Mouse (Mus musculus): Measurements from ENCODE around the gene Dnmt3a. TPM values are rescaled to one million over a fixed set of nuclear protein-coding genes. Genes with fewer than 3 reads are reported as not detected.

The Dnmt3a gene
- polyA plus RNA-seq, 1 experiment from 2014 or later = 126 TPM

DNA sequence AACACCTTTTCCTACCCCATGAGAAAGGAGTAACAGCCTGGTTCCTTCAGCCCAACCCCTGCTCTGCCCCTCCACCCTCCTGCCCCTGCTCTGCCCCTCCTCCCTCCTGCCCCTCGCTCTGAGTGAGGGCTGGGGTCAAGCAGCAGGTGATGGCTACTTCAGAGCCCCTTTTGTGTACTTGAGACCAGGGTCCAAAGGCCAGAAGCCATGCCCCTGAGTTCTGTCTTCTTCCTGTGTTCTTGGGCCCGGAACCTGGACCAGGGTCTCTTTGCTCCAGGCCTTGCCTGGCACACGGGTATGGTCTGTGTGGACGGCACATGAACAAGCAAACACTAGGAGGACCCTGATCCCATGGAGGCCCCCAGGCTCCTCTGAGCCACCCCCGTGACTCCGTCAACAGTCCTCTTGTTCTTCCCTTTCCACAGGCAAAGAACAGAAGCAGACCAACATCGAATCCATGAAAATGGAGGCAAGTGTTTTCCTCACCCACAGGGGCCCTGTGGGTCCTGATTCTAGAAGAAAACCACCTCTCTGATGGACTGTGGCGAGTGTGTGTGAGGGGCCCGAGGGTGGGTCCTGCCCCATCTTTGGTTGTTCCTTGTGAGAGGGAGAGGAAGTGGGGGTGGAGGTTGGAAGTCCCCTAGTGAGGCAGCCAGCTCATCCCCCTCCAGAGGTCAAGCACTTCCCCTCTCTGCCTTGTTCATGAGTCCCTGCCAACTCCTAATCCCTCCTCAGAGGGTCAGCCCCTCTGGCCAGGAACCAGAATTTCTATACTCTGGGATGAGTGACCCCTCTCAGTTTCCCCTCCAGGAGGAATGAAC is 66.8 kb downstream of the Dnmt3a start:
- Histone ChIP-seq H3K4me2 (no peak overlapping the region), H3K9me3 (no peaks in the 10 kb centered on the region), H3K9ac (no peak overlapping the region), H3K4me1 (replicated peaks) (peaks cover 23% of the 10 kb centered on the region), H3K27me3 (no peaks in the 10 kb centered on the region), H3K36me3 (peaks cover 52% of the 10 kb centered on the region), H3K4me3 (no peak overlapping the region), H3K27ac (0 out of 2 replicates have a peak overlapping the region, but pooled peaks have one; percentile 67)
- 76% methylated on average over 9 of the region's 9 CpGs for WGBS
- ATAC-seq (ENCODE audit: low FRiP score) = no peak

GRCm38 (mm10) chr12:3875474-3875873 is 69.7 kb downstream of the Dnmt3a start:
- no peaks in the 10 kb centered on the region for H3K27me3 ChIP-seq
- H3K4me3 ChIP-seq = no peak overlapping the region
- no peaks in the 10 kb centered on the region for H3K9me3 ChIP-seq
- H3K9ac ChIP-seq = no peak overlapping the region
- no peak overlapping the region for H3K27ac ChIP-seq
- H3K4me2 ChIP-seq = no peak overlapping the region
- H3K36me3 ChIP-seq = peaks cover 58% of the 10 kb centered on the region
- no peak for ATAC-seq (ENCODE audit: low FRiP score)
- peaks cover 21% of the 10 kb centered on the region for H3K4me1 ChIP-seq (replicated peaks)

DNA sequence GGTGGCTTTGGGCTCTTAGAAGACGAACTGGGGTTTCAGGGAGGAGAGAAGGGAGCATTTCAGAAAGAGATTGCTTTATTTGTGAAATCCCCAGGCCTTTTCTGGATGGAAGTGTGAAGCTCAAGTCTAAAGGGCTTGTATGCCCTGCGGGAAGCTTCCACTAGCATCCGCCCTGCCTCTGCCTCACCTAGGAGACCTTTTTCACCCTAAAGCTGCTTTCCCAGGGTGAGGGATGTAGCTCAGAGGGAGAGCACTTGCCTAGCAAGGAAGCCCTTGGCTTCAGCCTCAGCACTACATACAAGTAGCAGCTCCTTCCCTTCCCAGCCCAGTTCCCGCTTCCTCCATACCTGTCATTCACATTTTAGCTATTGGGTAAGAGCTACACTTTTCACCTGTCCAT is 71.6 kb downstream of the Dnmt3a start:
- Histone ChIP-seq H3K4me1 (replicated peaks) (peaks cover 2% of the 10 kb centered on the region; the same call in 1 of the 2 replicates), H3K4me3 (no peak overlapping the region), H3K27me3 (no peaks in the 10 kb centered on the region), H3K4me2 (no peak overlapping the region), H3K27ac (no peak overlapping the region), H3K36me3 (peaks cover 69% of the 10 kb centered on the region), H3K9ac (no peak overlapping the region), H3K9me3 (no peaks in the 10 kb centered on the region)
- 87% methylated on average over 4 of the region's 4 CpGs for WGBS
- ATAC-seq (ENCODE audit: low FRiP score) = no peak

DNA sequence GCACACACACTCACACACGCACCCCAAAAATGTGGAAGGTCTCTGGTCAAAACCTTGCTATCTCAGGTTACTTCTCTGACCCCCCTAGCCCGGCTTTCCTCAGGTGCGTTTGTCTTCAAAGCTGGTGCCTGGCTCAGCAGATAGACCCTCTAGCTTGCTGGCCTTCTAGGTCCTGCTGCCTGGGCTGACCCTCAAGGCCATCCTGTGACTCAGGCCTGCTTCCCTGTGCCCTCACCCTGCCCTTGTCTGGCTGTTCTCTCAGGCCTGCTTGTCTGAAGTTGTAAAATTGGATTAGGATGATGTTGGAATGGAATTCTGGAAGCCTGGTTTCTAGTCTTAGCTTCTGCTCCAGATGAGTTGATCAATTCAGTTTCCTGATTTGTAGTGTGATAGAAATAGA is 75.7 kb downstream of the Dnmt3a start:
- Histone ChIP-seq H3K4me2 (no peak overlapping the region), H3K36me3 (peaks cover 48% of the 10 kb centered on the region), H3K27ac (no peak overlapping the region), H3K9ac (no peak overlapping the region), H3K27me3 (no peaks in the 10 kb centered on the region), H3K4me1 (replicated peaks) (peaks cover 30% of the 10 kb centered on the region), H3K9me3 (no peaks in the 10 kb centered on the region), H3K4me3 (no peak overlapping the region)
- no peak for ATAC-seq (ENCODE audit: low FRiP score)
- WGBS = 97% methylated on average over 3 of the region's 3 CpGs

DNA sequence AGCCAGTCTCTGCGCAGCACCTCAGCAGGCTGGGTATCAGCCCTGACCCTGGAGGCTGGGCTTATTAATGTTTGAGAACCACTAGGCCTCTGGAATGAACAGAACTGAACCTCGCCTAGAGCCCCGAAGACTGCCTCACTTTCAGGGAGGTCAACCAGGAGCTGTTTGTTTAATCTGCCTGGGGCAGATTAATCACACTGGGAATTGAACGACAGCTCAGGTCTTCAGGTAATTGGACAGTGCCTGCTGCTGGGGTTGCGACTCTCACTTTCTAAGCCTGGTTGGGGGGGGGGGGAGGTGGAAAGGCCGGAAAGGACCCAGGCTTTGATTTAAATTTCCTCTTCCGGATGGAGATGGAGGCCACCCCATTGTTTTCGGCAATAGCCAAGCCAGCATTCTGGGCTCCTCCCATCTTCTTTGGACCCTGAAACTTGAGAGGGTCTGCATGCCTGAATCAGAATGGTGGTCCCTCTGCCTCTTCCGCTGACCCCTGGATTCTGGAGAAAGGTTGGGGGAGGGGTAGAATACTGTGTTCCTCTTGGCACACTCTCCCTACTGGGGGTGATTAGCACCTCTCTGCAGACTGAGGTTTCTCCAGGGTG is 79.2 kb downstream of the Dnmt3a start:
- H3K9ac ChIP-seq = no peak overlapping the region
- H3K4me2 ChIP-seq = no peak overlapping the region
- 17% methylated on average over 9 of the region's 9 CpGs for WGBS
- H3K27me3 ChIP-seq = 0 out of 2 replicates have a peak, but pooled peaks cover 3% of the 10 kb centered on the region
- peaks cover 18% of the 10 kb centered on the region for H3K36me3 ChIP-seq
- peak overlapping the region; percentile 13 for H3K27ac ChIP-seq
- no peak for ATAC-seq (ENCODE audit: low FRiP score)
- no peaks in the 10 kb centered on the region for H3K9me3 ChIP-seq
- peaks cover 63% of the 10 kb centered on the region for H3K4me1 ChIP-seq (replicated peaks)
- H3K4me3 ChIP-seq = no peak overlapping the region

- Histone ChIP-seq H3K9me3 (no peaks in the 10 kb centered on the region), H3K27ac (peak overlapping the region; percentile 93), H3K4me2 (no peak overlapping the region), H3K27me3 (0 out of 2 replicates have a peak, but pooled peaks cover 3% of the 10 kb centered on the region), H3K36me3 (peaks cover 6% of the 10 kb centered on the region), H3K4me3 (no peak overlapping the region), H3K9ac (no peak overlapping the region), H3K4me1 (replicated peaks) (peaks cover 73% of the 10 kb centered on the region)
- ATAC-seq (ENCODE audit: low FRiP score) = no peak
- 46% methylated on average over 2 of the region's 2 CpGs for WGBS
These were observed 80.8 kb downstream of the Dnmt3a start for GRCm38 (mm10) chr12:3886601-3887000.

DNA sequence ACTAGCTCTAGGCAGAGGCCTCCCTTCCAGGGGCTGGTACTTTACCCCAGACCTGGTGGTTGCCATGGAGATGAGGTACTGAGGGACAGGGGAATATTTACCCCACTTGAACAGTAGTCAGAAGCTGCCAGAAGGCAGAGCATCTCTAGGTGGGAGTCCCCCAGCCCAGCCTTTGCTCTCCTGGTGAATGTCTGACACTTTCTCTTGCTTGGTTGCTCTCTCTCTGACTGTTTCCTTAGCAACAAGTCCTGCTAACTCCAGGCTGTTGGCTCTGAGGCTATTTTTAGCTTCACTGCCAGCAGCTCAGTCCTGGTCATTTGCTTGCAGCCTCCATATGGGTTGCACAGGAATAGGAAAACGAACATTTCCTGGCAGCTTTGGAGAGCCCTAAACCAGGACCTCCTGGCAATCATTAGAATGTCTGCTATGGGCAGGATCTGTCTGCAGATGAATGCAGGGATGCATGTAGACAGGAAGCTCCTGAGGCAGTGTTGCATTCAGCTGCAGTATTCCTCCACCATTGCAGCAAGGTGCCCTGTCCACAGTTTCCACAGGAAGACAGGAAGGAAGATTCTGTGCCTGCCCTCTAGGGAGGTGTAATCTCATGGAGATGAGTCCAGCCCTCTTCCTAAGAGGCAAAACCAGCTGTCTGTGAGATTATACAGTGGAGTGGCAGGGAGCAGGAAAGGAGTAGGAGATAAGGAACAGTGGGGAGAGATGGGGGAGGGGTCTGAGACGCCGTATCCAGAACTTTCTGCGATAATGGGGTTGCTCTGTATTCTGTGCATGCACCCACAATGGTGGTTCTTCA is 81.9 kb downstream of the Dnmt3a start:
- Histone ChIP-seq H3K36me3 (peaks cover 3% of the 10 kb centered on the region), H3K9ac (peak overlapping the region; percentile 31; the same call in 1 of the 2 replicates), H3K9me3 (no peaks in the 10 kb centered on the region), H3K4me1 (replicated peaks) (peaks cover 84% of the 10 kb centered on the region), H3K4me3 (no peak overlapping the region), H3K27ac (peak overlapping the region; percentile 93), H3K27me3 (0 out of 2 replicates have a peak, but pooled peaks cover 3% of the 10 kb centered on the region), H3K4me2 (peak overlapping the region; percentile 31; the same call in 1 of the 2 replicates)
- WGBS = 39% methylated on average over 4 of the region's 4 CpGs
- peak; percentile 58 for ATAC-seq (ENCODE audit: low FRiP score)

- ATAC-seq (ENCODE audit: low FRiP score) = no peak
- H3K9ac ChIP-seq = no peak overlapping the region
- no peak overlapping the region for H3K27ac ChIP-seq
- 0 out of 2 replicates have a peak, but pooled peaks cover 3% of the 10 kb centered on the region for H3K27me3 ChIP-seq
- WGBS = 35% methylated on average over 7 of the region's 7 CpGs
- H3K4me3 ChIP-seq = no peak overlapping the region
- no peak overlapping the region for H3K4me2 ChIP-seq
- no peaks in the 10 kb centered on the region for H3K9me3 ChIP-seq
- peaks cover 90% of the 10 kb centered on the region for H3K4me1 ChIP-seq (replicated peaks)
- peaks cover 6% of the 10 kb centered on the region; the same call in 1 of the 2 replicates for H3K36me3 ChIP-seq
These were observed 84.2 kb downstream of the Dnmt3a start for GRCm38 (mm10) chr12:3889875-3890635.

DNA sequence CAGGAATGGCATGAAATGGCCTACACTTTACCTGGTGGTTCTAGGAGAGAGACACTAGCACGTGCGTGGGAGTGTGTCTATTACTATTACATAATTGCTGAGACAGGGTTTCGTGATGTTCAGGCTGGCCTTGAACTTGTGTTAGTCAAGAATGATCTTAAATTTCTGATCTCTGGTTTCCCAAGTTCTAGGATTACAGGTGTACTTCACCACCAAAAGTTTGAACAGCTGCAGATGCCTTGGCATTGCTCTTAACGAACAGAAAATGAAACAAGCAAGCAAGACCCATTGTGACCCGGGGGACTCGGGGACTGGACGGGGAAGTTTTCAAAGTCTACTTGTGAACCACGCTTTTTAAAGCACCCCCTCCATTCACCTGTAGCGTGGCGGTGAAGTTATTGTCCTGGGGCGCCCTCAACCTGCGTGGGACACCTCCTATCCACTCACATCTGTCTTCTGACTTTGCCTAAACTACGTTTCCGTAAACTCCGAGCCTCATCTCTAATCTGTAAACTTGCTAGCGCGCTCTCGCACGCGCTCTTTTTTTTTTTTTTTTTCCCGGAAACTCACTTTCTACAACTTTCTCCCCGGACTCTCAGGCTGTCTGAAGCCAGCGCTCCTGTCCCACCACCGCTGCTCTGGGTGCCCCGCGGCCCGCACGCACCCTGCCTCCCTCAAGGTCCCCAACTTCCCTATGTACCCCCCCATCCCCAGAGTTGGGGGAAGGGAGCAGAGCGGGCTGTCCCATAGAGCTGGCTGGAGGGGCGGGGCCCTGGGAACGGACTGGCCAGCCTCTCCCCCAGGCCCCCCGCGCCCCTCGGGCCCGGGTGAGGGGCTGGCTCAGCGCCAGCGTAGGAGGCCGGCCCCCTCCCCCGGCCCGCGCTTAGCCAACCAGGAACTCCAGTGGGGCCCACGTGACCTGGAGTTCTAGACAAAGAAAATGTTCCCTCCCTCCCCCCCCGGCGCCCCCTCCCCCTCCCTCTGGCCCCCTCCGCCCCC is 85.2 kb downstream of the Dnmt3a start:
- peaks cover 14% of the 10 kb centered on the region for H3K36me3 ChIP-seq
- peak; percentile 44 for ATAC-seq (ENCODE audit: low FRiP score)
- 0 out of 2 replicates have a peak, but pooled peaks cover 3% of the 10 kb centered on the region for H3K27me3 ChIP-seq
- WGBS = 3% methylated on average over 41 of the region's 45 CpGs
- H3K4me3 ChIP-seq = peak overlapping the region; percentile 51
- H3K9ac ChIP-seq = peak overlapping the region; percentile 80
- peak overlapping the region; percentile 89 for H3K27ac ChIP-seq
- H3K4me1 ChIP-seq (replicated peaks) = peaks cover 87% of the 10 kb centered on the region
- H3K9me3 ChIP-seq = no peaks in the 10 kb centered on the region
- peak overlapping the region; percentile 69 for H3K4me2 ChIP-seq

GRCm38 (mm10) chr12:3891779-3892239 is 86.0 kb downstream of the Dnmt3a start:
- Histone ChIP-seq H3K27ac (peak overlapping the region; percentile 89), H3K9ac (peak overlapping the region; percentile 80), H3K4me1 (replicated peaks) (peaks cover 79% of the 10 kb centered on the region), H3K9me3 (no peaks in the 10 kb centered on the region), H3K36me3 (peaks cover 22% of the 10 kb centered on the region), H3K4me3 (peak overlapping the region; percentile 51), H3K4me2 (peak overlapping the region; percentile 69), H3K27me3 (0 out of 2 replicates have a peak, but pooled peaks cover 3% of the 10 kb centered on the region)
- peak; percentile 47 for ATAC-seq (ENCODE audit: low FRiP score)
- WGBS = 2% methylated on average over 15 of the region's 18 CpGs
